ENCODE assay signal across 13 mouse cellular contexts in genomic region chr12:103433430-103433829, GRCm38 (mm10). TPM values are rescaled to one million over a fixed set of nuclear protein-coding genes. Genes with fewer than 3 reads are reported as not detected.
DNase-seq lines count a peak whose midpoint lies in the region; ATAC-seq lines count a peak whose summit lies in the region.
"Had no signal": no experiment of that assay in that cellular context is flagged by ENCODE, and none has a peak within 500 bp of the region (broad histone marks: within the 10 kb centered on the region; RNA-seq: fewer than 3 reads in every experiment).

No protein-coding gene starts in this region.

- no peaks in the 10 kb centered on the region for H3K9me3 ChIP-seq in heart, embryonic 10.5 days
- H3K9me3 ChIP-seq in limb, embryonic 13.5 days: no peaks in the 10 kb centered on the region
- no peaks in the 10 kb centered on the region for H3K9me3 ChIP-seq in limb, embryonic 10.5 days (replicated peaks)
- H3K9me3 ChIP-seq in embryonic facial prominence, embryonic 14.5 days (ENCODE audit: control insufficient read depth, low read length): no peaks in the 10 kb centered on the region
- no peaks in the 10 kb centered on the region for H3K9me3 ChIP-seq in stomach, embryonic 16.5 days (replicated peaks; ENCODE audit: control insufficient read depth, low read length)
- H3K9me3 ChIP-seq: midbrain, embryonic 12.5 days had no signal

- H3K27me3 ChIP-seq in heart, embryonic 10.5 days (ENCODE audit: insufficient read depth, poor library complexity, severe bottlenecking): no peaks in the 10 kb centered on the region
- no peaks in the 10 kb centered on the region for H3K27me3 ChIP-seq in limb, embryonic 13.5 days
- H3K27me3 ChIP-seq in limb, embryonic 10.5 days (ENCODE audit: low read depth, poor library complexity, severe bottlenecking): no peaks in the 10 kb centered on the region
- H3K27me3 ChIP-seq in embryonic facial prominence, embryonic 14.5 days (replicated peaks; ENCODE audit: control insufficient read depth, insufficient read depth, low read length): no peaks in the 10 kb centered on the region
- H3K27me3 ChIP-seq in stomach, embryonic 16.5 days (ENCODE audit: control insufficient read depth, insufficient read depth, low read length): no peaks in the 10 kb centered on the region
- H3K27me3 ChIP-seq: midbrain, embryonic 12.5 days had no signal

- H3K4me1 ChIP-seq in heart, embryonic 10.5 days: no peaks in the 10 kb centered on the region
- 0 out of 2 replicates have a peak, but pooled peaks cover 4% of the 10 kb centered on the region for H3K4me1 ChIP-seq in limb, embryonic 13.5 days
- no peaks in the 10 kb centered on the region; the same call in 1 of the 2 replicates for H3K4me1 ChIP-seq in limb, embryonic 10.5 days
- H3K4me1 ChIP-seq in embryonic facial prominence, embryonic 14.5 days (ENCODE audit: control insufficient read depth, insufficient read depth, low read length): no peaks in the 10 kb centered on the region
- no peaks in the 10 kb centered on the region for H3K4me1 ChIP-seq in stomach, embryonic 16.5 days (ENCODE audit: control insufficient read depth, insufficient read depth, low read length)
- H3K4me1 ChIP-seq: midbrain, embryonic 12.5 days had no signal

- H3K36me3 ChIP-seq in heart, embryonic 10.5 days: no peaks in the 10 kb centered on the region
- no peaks in the 10 kb centered on the region for H3K36me3 ChIP-seq in limb, embryonic 13.5 days
- no peaks in the 10 kb centered on the region for H3K36me3 ChIP-seq in limb, embryonic 10.5 days
- H3K36me3 ChIP-seq in embryonic facial prominence, embryonic 14.5 days (ENCODE audit: control insufficient read depth, insufficient read depth, low read length): no peaks in the 10 kb centered on the region
- H3K36me3 ChIP-seq in stomach, embryonic 16.5 days (ENCODE audit: control insufficient read depth, insufficient read depth, low read length): no peaks in the 10 kb centered on the region
- H3K36me3 ChIP-seq: midbrain, embryonic 12.5 days had no signal

- H3K27ac ChIP-seq in heart, embryonic 10.5 days: no peak overlapping the region
- peak overlapping the region; percentile 22; the same call in 1 of the 2 replicates for H3K27ac ChIP-seq in limb, embryonic 13.5 days
- H3K27ac ChIP-seq in limb, embryonic 10.5 days: no peak overlapping the region
- H3K27ac ChIP-seq in embryonic facial prominence, embryonic 14.5 days (replicated peaks; ENCODE audit: low read depth, low read length): peak overlapping the region; percentile 16; the same call in 1 of the 2 replicates
- peak overlapping the region; percentile 73 for H3K27ac ChIP-seq in stomach, embryonic 16.5 days (ENCODE audit: low read length)
- H3K27ac ChIP-seq: midbrain, embryonic 12.5 days had no signal

- no peak overlapping the region for H3K4me3 ChIP-seq in heart, embryonic 10.5 days
- no peak overlapping the region for H3K4me3 ChIP-seq in limb, embryonic 13.5 days
- H3K4me3 ChIP-seq in limb, embryonic 10.5 days: no peak overlapping the region
- no peak overlapping the region for H3K4me3 ChIP-seq in embryonic facial prominence, embryonic 14.5 days (ENCODE audit: low read depth, low read length)
- H3K4me3 ChIP-seq in stomach, embryonic 16.5 days (replicated peaks; ENCODE audit: low read length): no peak overlapping the region
- H3K4me3 ChIP-seq: midbrain, embryonic 12.5 days had no signal

- 81% methylated on average over 2 of the region's 2 CpGs for WGBS in heart, embryonic 10.5 days
- 83% methylated on average over 2 of the region's 2 CpGs for WGBS in limb, embryonic 13.5 days
- 90% methylated on average over 2 of the region's 2 CpGs for WGBS in limb, embryonic 10.5 days
- 76% methylated on average over 2 of the region's 2 CpGs for WGBS in embryonic facial prominence, embryonic 14.5 days
- WGBS in stomach, embryonic 16.5 days: 66% methylated on average over 2 of the region's 2 CpGs

- ATAC-seq in limb, embryonic 13.5 days (ENCODE audit: low FRiP score, low read depth): no peak
- ATAC-seq in embryonic facial prominence, embryonic 14.5 days (ENCODE audit: low read depth): no peak
- ATAC-seq in stomach, embryonic 16.5 days (ENCODE audit: insufficient read depth, low FRiP score): no peak
- ATAC-seq in frontal cortex, adult (ENCODE audit: low TSS enrichment): no peak

- H3K9ac ChIP-seq in limb, embryonic 13.5 days: no peak overlapping the region
- no peak overlapping the region for H3K9ac ChIP-seq in embryonic facial prominence, embryonic 14.5 days (ENCODE audit: low read depth, low read length)
- H3K9ac ChIP-seq in stomach, embryonic 16.5 days (ENCODE audit: low read length): no peak overlapping the region
- H3K9ac ChIP-seq: midbrain, embryonic 12.5 days had no signal

- H3K4me2 ChIP-seq in limb, embryonic 13.5 days (replicated peaks): no peak overlapping the region
- H3K4me2 ChIP-seq in embryonic facial prominence, embryonic 14.5 days (ENCODE audit: low read depth, low read length): no peak overlapping the region
- H3K4me2 ChIP-seq in stomach, embryonic 16.5 days (ENCODE audit: low read depth, low read length): no peak overlapping the region
- H3K4me2 ChIP-seq: midbrain, embryonic 12.5 days had no signal

- DNase-seq in heart, adult 11 months: peak; percentile 87
- no peak for DNase-seq in heart, embryonic 10.5 days (ENCODE audit: low spot score)
- no peak for DNase-seq in limb, embryonic 10.5 days (ENCODE audit: low spot score)
- no peak for DNase-seq in embryonic facial prominence, embryonic 14.5 days (ENCODE audit: low spot score)
- DNase-seq in right cerebral cortex, postnatal 14 days: no peak
- DNase-seq: cerebellum, postnatal 14 days had no signal

RNA-seq across cellular contexts. Expression of gene Ifi27, which starts 0.6 kb away (rescaled TPM):
- polyA plus RNA-seq in heart, embryonic 10.5 days (2016; fragmentation: Nextera tagmentation; extraction: Ambion mirVana): 2.4 and 6.6 TPM in 2 replicates
- 19.6 and 22.9 TPM in 2 replicates for polyA plus RNA-seq in limb, embryonic 13.5 days (2015; fragmentation: Nextera tagmentation; extraction: Ambion mirVana)
- 0.34 and 0.68 TPM in 2 replicates for polyA plus RNA-seq in limb, embryonic 10.5 days (2016; fragmentation: Nextera tagmentation; extraction: Ambion mirVana)
- 69.9 and 72.5 TPM in 2 replicates for polyA plus RNA-seq in embryonic facial prominence, embryonic 14.5 days (2014; fragmentation: Nextera tagmentation; extraction: Ambion mirVana)
- 49.3 and 56.6 TPM in 2 replicates for polyA plus RNA-seq in stomach, embryonic 16.5 days (2015; fragmentation: Nextera tagmentation; extraction: Ambion mirVana)

RNA-seq across cellular contexts. Expression of gene Ddx24, which starts 7.8 kb away (rescaled TPM):
- 68.4 and 77.5 TPM in 2 replicates for polyA plus RNA-seq in heart, embryonic 10.5 days (2016; fragmentation: Nextera tagmentation; extraction: Ambion mirVana)
- polyA plus RNA-seq in limb, embryonic 13.5 days (2015; fragmentation: Nextera tagmentation; extraction: Ambion mirVana): 124 and 130 TPM in 2 replicates
- 92.5 and 101 TPM in 2 replicates for polyA plus RNA-seq in limb, embryonic 10.5 days (2016; fragmentation: Nextera tagmentation; extraction: Ambion mirVana)
- 80.3 and 85.2 TPM in 2 replicates for polyA plus RNA-seq in embryonic facial prominence, embryonic 14.5 days (2014; fragmentation: Nextera tagmentation; extraction: Ambion mirVana)
- 79.8 and 85.7 TPM in 2 replicates for polyA plus RNA-seq in stomach, embryonic 16.5 days (2015; fragmentation: Nextera tagmentation; extraction: Ambion mirVana)

RNA-seq across cellular contexts. Expression of gene Ifi27l2a, which starts 10.1 kb away (rescaled TPM):
- 0.71 and 0.98 TPM in 2 replicates for polyA plus RNA-seq in heart, embryonic 10.5 days (2016; fragmentation: Nextera tagmentation; extraction: Ambion mirVana)
- polyA plus RNA-seq in limb, embryonic 13.5 days (2015; fragmentation: Nextera tagmentation; extraction: Ambion mirVana): 1.9 and 3.1 TPM in 2 replicates
- polyA plus RNA-seq in limb, embryonic 10.5 days (2016; fragmentation: Nextera tagmentation; extraction: Ambion mirVana): 0.59 and 1.1 TPM in 2 replicates
- 16.2 and 23.0 TPM in 2 replicates for polyA plus RNA-seq in embryonic facial prominence, embryonic 14.5 days (2014; fragmentation: Nextera tagmentation; extraction: Ambion mirVana)
- 17.0 and 18.1 TPM in 2 replicates for polyA plus RNA-seq in stomach, embryonic 16.5 days (2015; fragmentation: Nextera tagmentation; extraction: Ambion mirVana)
- polyA plus RNA-seq: neural tube, embryonic 14.5 days had no signal

RNA-seq across cellular contexts. Expression of gene Ifi27l2b, which starts 23.6 kb away (rescaled TPM):
- polyA plus RNA-seq in heart, embryonic 10.5 days (2016; fragmentation: Nextera tagmentation; extraction: Ambion mirVana): 0.17 and 0.20 TPM in 2 replicates
- not detected in 2 replicates for polyA plus RNA-seq in limb, embryonic 13.5 days (2015; fragmentation: Nextera tagmentation; extraction: Ambion mirVana)
- not detected in 2 replicates for polyA plus RNA-seq in limb, embryonic 10.5 days (2016; fragmentation: Nextera tagmentation; extraction: Ambion mirVana)
- polyA plus RNA-seq in embryonic facial prominence, embryonic 14.5 days (2014; fragmentation: Nextera tagmentation; extraction: Ambion mirVana): not detected in 2 replicates
- 9.2 and 10.2 TPM in 2 replicates for polyA plus RNA-seq in stomach, embryonic 16.5 days (2015; fragmentation: Nextera tagmentation; extraction: Ambion mirVana)
- polyA plus RNA-seq: brain, embryonic 14.5 days; midbrain, embryonic 12.5 days; neural tube, embryonic 14.5 days; Patski had no signal

RNA-seq across cellular contexts. Expression of gene 9330161L09Rik, which starts 25.8 kb away (rescaled TPM):
- polyA plus RNA-seq in heart, embryonic 10.5 days (2016; fragmentation: Nextera tagmentation; extraction: Ambion mirVana): 0.53 and 0.62 TPM in 2 replicates
- 0.29 and 0.51 TPM in 2 replicates for polyA plus RNA-seq in limb, embryonic 13.5 days (2015; fragmentation: Nextera tagmentation; extraction: Ambion mirVana)
- 0.25 and 0.76 TPM in 2 replicates for polyA plus RNA-seq in limb, embryonic 10.5 days (2016; fragmentation: Nextera tagmentation; extraction: Ambion mirVana)
- 0.29 and 0.69 TPM in 2 replicates for polyA plus RNA-seq in embryonic facial prominence, embryonic 14.5 days (2014; fragmentation: Nextera tagmentation; extraction: Ambion mirVana)
- 0.18 and 0.39 TPM in 2 replicates for polyA plus RNA-seq in stomach, embryonic 16.5 days (2015; fragmentation: Nextera tagmentation; extraction: Ambion mirVana)

Comparison
In these comparisons a context has a peak if more than half of its experiments do, and no peak if none do; other contexts are left out.
1. H3K27ac ChIP-seq: peak in limb, embryonic 13.5 days (single experiment), embryonic facial prominence, embryonic 14.5 days (single experiment) and stomach, embryonic 16.5 days (single experiment); none in heart, embryonic 10.5 days (single experiment) and limb, embryonic 10.5 days (single experiment).